Mouse (Mus musculus): ENCODE data around the gene Wdtc1. TPM values are rescaled to one million over a fixed set of nuclear protein-coding genes. Genes with fewer than 3 reads are reported as not detected.

The Wdtc1 gene
- total and polyA plus RNA-seq, 2 experiments from 2014 or later: 14.9 to 47.7 TPM

DNA sequence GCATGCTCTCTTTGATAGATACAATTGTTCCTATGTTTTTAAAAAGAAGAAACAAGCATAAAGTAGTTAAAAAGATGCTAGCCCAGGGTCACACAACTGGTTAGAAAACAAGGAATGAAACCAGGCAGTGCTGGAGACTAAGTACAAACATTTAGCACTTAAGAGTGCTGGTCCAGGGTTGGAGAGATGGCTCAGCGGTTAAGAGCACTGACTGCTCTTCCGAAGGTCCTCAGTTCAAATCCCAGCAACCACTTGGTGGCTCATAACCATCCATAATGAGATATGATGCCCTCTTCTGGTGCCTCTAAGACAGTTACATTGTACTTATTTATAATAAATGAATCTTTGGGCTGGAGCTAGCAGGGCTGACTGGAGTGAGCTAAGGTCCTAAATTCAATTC is 13.1 kb downstream of the Wdtc1 start:
- no peak overlapping the region for H3K27ac ChIP-seq
- 97% methylated on average over 2 of the region's 2 CpGs for WGBS

DNA sequence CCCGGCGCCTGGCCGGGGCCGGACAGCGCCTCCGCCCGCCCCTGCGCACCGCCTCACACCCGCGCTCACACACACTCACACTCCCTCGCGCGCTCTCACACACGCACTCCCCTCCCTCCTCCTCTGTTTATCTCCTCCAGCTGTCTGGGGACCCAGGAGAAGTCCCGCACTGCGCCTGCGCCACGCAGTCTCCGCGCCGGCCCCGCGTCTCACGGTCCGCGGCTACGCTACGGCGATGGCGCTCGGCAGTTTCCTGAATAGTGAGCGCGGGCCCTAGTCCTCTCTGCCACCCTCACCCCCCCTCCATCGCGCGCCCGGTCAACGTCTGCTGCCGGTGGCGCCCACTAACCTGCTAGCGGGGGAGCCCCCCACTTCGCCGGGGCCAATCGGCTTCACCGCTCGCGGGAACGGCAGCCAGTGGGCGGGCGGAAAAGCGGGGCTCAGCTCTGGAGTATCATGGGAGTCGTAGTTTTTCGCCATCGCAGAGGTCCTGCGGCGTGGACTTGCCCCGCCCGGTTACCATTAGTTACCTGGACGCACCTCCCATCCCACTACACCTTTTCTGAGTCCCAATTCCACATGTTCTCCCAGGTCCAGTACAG is 14.0 kb downstream of the Wdtc1 start:
- Histone ChIP-seq H3K4me3 (ENCODE audit: low read length) (peak overlapping the region; percentile 83), H3K36me3 (ENCODE audit: insufficient read depth, low read length) (no peaks in the 10 kb centered on the region), H3K4me2 (ENCODE audit: low read depth, low read length) (peak overlapping the region; percentile 81), H3K4me1 (ENCODE audit: insufficient read depth, low read length) (0 out of 2 replicates have a peak, but pooled peaks cover 5% of the 10 kb centered on the region), H3K9ac (replicated peaks; ENCODE audit: low read length) (peak overlapping the region; percentile 82), H3K27ac (peak overlapping the region; percentile 72), H3K27me3 (ENCODE audit: insufficient read depth, low read length) (no peaks in the 10 kb centered on the region), H3K9me3 (ENCODE audit: low read length) (no peaks in the 10 kb centered on the region)
- no peak for TF ChIP-seq CTCF (IDR thresholded peaks at IDR 0.05; ENCODE audit: low read depth)
- DNase-seq (ENCODE audit: low spot score) (peak; percentile 98), ATAC-seq (peak; percentile 98)
- WGBS: under 1% methylated on average over 43 of the region's 60 CpGs

More for the DNA sequence above, 13.1 kb downstream of the Wdtc1 start:
- H3K9me3 ChIP-seq (ENCODE audit: low read length): no peaks in the 10 kb centered on the region
- H3K27me3 ChIP-seq (ENCODE audit: insufficient read depth, low read length): no peaks in the 10 kb centered on the region
- H3K36me3 ChIP-seq (ENCODE audit: insufficient read depth, low read length): no peaks in the 10 kb centered on the region
- no peak for DNase-seq (ENCODE audit: low spot score)
- H3K4me3 ChIP-seq (ENCODE audit: low read length): no peak overlapping the region
- peak; percentile 15; the same call in 1 of the 2 replicates for TF ChIP-seq CTCF (IDR thresholded peaks at IDR 0.05; ENCODE audit: low read depth)
- no peak overlapping the region for H3K4me2 ChIP-seq (ENCODE audit: low read depth, low read length)
- ATAC-seq: no peak
- H3K4me1 ChIP-seq (ENCODE audit: insufficient read depth, low read length): 0 out of 2 replicates have a peak, but pooled peaks cover 5% of the 10 kb centered on the region
- no peak overlapping the region for H3K9ac ChIP-seq (replicated peaks; ENCODE audit: low read length)

DNA sequence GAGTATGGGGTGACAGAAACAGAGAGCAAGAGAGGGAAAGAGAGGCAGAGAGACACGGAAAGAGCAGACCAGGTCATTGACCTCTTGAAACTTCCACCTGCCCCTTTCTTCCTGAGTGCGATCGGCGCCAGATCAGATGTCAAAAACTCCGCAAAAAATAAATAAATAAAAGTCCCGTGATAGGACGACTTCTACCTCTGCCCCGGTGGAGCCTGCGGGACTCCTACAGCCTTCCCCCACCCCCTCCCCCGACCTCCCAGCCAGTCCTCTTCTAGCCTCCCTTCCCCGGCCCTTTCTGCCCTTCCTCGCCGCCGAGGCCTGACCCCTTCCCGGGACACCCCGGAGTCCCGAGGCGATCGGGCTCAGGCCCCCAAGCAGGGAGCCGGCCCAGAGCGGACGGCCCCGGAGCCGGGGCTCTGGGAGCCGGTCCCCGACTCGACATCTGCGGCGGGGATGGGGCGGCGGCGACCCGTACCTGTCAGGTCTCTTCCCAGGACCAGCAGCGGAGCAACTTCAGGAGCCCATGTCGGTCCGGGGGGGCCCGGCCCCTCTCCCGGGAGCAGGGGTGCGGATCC is 14.7 kb downstream of the Wdtc1 start:
- no peak for TF ChIP-seq CTCF (IDR thresholded peaks at IDR 0.05; ENCODE audit: low read depth)
- Histone ChIP-seq H3K9ac (replicated peaks; ENCODE audit: low read length) (peak overlapping the region; percentile 82), H3K9me3 (ENCODE audit: low read length) (no peaks in the 10 kb centered on the region), H3K27ac (peak overlapping the region; percentile 72), H3K4me3 (ENCODE audit: low read length) (peak overlapping the region; percentile 83), H3K4me2 (ENCODE audit: low read depth, low read length) (peak overlapping the region; percentile 81), H3K27me3 (ENCODE audit: insufficient read depth, low read length) (no peaks in the 10 kb centered on the region), H3K36me3 (ENCODE audit: insufficient read depth, low read length) (no peaks in the 10 kb centered on the region), H3K4me1 (ENCODE audit: insufficient read depth, low read length) (0 out of 2 replicates have a peak, but pooled peaks cover 5% of the 10 kb centered on the region)
- ATAC-seq: no peak
- 0% methylated on average over 37 of the region's 39 CpGs for WGBS
- peak; percentile 20 for DNase-seq (ENCODE audit: low spot score)

DNA sequence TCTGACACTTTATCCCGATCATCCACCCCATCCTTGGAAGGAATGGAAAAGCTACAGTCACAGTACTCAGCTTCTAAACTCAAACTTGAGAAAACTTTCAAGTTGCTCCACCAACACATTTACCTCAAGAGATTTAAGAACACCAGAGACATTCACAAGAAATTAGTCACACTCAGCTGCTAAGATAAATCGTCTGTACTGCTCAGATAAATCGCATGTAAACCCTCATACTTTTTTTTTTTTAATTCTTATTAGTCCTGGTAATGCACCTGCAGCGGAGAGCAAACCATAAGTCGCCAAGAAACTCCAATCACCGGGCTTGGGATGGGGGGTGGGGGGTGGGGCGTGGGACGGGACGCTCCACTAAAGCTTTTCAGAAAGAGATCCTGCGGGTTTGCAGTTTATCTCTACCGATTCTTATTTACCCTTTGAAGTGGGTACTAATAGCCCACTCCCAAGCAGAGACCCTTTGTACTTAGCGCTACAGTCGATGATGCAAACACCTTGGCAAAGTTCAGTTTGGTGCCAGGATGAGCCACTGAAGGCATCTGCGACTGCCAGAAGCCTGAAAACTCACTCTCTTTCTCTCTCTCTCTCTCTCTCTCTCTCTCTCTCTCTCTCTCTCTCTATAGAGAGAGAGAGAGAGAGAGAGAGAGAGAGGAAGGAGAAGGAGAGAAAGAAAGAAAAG is 15.3 kb downstream of the Wdtc1 start:
- Histone ChIP-seq H3K4me3 (ENCODE audit: low read length) (peak overlapping the region; percentile 83), H3K36me3 (ENCODE audit: insufficient read depth, low read length) (no peaks in the 10 kb centered on the region), H3K9me3 (ENCODE audit: low read length) (no peaks in the 10 kb centered on the region), H3K9ac (replicated peaks; ENCODE audit: low read length) (peak overlapping the region; percentile 82; the same call in 1 of the 2 replicates), H3K4me2 (ENCODE audit: low read depth, low read length) (peak overlapping the region; percentile 81), H3K27me3 (ENCODE audit: insufficient read depth, low read length) (no peaks in the 10 kb centered on the region), H3K27ac (no peak overlapping the region), H3K4me1 (ENCODE audit: insufficient read depth, low read length) (0 out of 2 replicates have a peak, but pooled peaks cover 5% of the 10 kb centered on the region)
- ATAC-seq (no peak), DNase-seq (ENCODE audit: low spot score) (no peak)
- no peak for TF ChIP-seq CTCF (IDR thresholded peaks at IDR 0.05; ENCODE audit: low read depth)
- 12% methylated on average over 14 of the region's 14 CpGs for WGBS

DNA sequence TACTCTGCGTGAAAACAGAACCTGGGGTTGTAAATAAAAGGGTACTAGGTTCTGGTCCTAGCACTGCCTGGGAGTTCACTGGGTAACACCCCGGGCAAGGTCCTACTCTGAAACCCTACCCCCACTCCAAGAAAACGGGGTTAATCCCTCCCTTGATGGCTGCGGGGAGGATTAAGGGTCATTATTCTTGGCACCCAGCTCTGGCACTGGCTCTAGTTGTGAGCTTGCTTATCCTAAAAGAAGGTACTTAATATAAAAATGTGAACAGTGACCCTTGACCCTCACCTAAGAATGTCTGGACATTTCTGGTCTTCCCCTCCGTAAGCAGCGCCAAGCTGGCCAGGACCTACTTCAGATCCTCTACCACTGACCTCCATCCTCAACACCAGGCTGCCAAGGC is 20.0 kb downstream of the Wdtc1 start:
- 59% methylated on average over 6 of the region's 6 CpGs for WGBS
- H3K9me3 ChIP-seq (ENCODE audit: low read length): no peaks in the 10 kb centered on the region
- no peak for DNase-seq (ENCODE audit: low spot score)
- H3K4me1 ChIP-seq (ENCODE audit: insufficient read depth, low read length): 0 out of 2 replicates have a peak, but pooled peaks cover 5% of the 10 kb centered on the region
- no peak overlapping the region for H3K4me3 ChIP-seq (ENCODE audit: low read length)
- no peak for ATAC-seq
- TF ChIP-seq CTCF (IDR thresholded peaks at IDR 0.05; ENCODE audit: low read depth): no peak
- H3K27ac ChIP-seq: no peak overlapping the region
- H3K9ac ChIP-seq (replicated peaks; ENCODE audit: low read length): no peak overlapping the region
- no peaks in the 10 kb centered on the region for H3K36me3 ChIP-seq (ENCODE audit: insufficient read depth, low read length)
- no peak overlapping the region for H3K4me2 ChIP-seq (ENCODE audit: low read depth, low read length)
- no peaks in the 10 kb centered on the region for H3K27me3 ChIP-seq (ENCODE audit: insufficient read depth, low read length)

DNA sequence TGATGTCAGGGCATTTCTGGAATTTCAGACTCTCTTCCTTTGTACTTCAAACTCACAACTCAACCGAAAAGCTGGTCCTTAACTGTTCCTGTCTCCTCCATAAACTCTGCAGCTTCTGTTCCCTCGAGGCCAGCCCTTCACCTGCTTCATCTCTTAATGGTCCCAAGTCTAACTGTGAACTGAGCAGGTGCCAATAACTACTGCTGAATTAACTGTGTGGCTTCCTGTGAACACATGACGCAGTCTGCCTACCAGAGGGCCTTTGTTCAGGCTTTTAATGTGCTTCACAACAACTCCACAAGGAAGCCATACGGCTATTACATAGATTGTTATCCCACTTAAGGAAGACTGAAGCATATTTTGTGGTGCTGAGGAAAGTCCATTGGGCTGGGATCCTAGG is 23.0 kb downstream of the Wdtc1 start:
- Histone ChIP-seq H3K9ac (replicated peaks; ENCODE audit: low read length) (no peak overlapping the region), H3K4me2 (ENCODE audit: low read depth, low read length) (no peak overlapping the region), H3K9me3 (ENCODE audit: low read length) (no peaks in the 10 kb centered on the region), H3K36me3 (ENCODE audit: insufficient read depth, low read length) (no peaks in the 10 kb centered on the region), H3K27me3 (ENCODE audit: insufficient read depth, low read length) (no peaks in the 10 kb centered on the region), H3K4me1 (ENCODE audit: insufficient read depth, low read length) (no peaks in the 10 kb centered on the region), H3K4me3 (ENCODE audit: low read length) (no peak overlapping the region), H3K27ac (no peak overlapping the region)
- WGBS: 76% methylated on average over 4 of the region's 4 CpGs
- TF ChIP-seq CTCF (IDR thresholded peaks at IDR 0.05; ENCODE audit: low read depth): no peak
- ATAC-seq (no peak), DNase-seq (ENCODE audit: low spot score) (no peak)

Data from hindbrain, postnatal 0 days (tissue).